Mouse (Mus musculus) ovary, adult 18-20 months (tissue): ENCODE measurements around the gene Extl1.
"Not testable (repeated sequence)": the region's sequence is repeated elsewhere in the genome, so short reads cannot be mapped to it uniquely, and the experiment has no call there.

ENCODE experiments used
- DNase-seq: peaks from one replicate; pipeline ENCODE4 v3.0.0; 2022; ENCODE audit warnings: low spot score, mixed read lengths

The Extl1 gene

DNA sequence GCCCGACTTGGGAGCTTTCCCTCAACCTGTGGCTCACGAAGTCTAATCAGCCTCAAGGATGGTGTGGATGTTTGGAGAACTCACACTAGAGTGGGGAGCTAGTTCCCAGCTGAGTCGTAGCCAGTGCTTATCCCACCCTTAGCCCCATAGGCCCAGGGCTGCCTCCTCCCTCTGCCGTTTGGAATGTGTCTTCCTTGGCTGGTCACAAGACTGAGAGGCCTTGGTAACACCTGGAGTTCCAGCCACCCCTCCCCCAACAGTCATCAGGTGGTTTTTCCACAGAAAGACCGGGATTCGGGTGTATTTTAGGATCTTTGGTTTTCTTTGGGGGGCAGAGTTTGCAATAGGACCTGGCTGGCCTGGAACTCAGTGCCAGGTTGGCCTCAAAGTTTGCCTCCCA, 33.0 kb downstream of the Extl1 start:
- no peak for DNase-seq

DNA sequence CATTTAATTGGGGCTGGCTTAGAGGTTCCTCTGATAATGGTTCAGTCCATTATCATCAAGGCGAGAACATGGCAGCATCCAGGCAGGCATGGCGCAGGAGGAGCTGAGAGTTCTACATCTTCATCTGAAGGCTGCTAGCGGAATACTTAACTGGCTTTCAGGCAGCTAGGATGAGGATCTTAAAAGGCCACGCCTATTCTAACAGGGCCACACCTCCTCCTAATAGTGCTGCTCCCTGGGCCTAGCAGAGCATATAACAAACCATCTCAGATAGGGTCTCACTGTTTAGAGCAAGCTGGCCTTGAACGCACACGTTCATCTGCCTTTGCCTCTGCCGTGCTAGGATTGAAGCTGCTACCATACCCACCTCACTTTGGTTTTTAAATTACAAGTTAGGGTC, 33.8 kb downstream of the Extl1 start:
- DNase-seq: no peak

DNA sequence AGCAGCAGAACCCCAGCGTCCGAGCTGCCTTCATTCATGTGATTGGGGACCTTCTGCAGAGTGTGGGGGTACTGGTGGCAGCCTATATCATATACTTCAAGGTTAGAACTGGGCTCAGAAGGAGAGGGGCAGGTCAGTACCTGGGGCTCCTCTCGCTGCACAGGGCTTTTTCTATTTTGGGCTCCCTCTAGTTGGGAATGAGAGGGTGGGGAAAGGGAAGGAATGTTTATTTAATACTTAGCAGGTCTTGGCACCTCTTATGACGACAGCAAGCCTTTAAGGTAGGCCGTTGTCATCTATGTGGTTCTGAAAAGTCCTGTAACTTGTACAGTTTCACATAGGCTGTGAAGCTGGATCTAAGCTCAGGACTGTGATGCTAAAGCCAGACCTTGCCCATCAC, 35.1 kb downstream of the Extl1 start:
- DNase-seq: no peak

DNA sequence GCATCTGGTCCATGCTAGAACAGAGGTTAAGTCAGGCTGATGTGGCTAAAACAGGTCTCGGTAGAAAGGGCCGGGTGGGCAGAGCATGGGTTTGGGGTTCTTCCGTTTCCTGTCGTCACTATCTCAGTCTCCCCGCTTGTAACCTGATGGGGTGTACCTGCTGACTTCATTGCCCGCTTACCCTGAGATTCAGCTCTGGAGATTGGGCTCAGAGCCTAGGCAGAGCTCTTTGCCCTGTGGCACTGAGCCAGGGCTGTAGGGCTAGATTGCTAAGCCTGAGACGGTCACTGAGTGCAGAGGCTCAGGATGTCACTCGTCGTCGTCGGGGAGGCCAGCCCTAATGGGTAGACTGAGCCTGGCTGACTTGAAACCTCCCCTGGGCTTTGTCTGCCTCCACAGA, 35.6 kb downstream of the Extl1 start:
- no peak for DNase-seq

DNA sequence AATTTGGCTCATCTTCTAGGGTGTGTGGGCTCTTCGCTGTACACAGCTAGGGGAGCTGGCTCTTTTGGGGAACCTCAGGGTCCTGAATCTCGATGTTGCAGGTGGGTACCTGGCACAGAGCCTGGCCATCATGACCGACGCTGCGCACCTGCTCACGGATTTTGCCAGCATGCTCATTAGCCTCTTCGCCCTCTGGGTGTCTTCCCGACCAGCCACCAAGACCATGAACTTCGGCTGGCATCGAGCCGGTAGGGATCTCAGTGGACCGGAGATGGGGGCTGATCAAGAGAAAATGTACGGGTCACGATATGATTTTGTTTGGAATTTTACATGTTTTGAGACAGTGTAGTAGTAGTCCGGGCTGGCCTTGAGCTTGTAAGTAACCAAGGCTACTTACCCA, 37.8 kb downstream of the Extl1 start:
- no peak for DNase-seq

- no peak for DNase-seq
These were observed 39.0 kb downstream of the Extl1 start for GRCm38 (mm10) chr4:134344620-134345019.

DNA sequence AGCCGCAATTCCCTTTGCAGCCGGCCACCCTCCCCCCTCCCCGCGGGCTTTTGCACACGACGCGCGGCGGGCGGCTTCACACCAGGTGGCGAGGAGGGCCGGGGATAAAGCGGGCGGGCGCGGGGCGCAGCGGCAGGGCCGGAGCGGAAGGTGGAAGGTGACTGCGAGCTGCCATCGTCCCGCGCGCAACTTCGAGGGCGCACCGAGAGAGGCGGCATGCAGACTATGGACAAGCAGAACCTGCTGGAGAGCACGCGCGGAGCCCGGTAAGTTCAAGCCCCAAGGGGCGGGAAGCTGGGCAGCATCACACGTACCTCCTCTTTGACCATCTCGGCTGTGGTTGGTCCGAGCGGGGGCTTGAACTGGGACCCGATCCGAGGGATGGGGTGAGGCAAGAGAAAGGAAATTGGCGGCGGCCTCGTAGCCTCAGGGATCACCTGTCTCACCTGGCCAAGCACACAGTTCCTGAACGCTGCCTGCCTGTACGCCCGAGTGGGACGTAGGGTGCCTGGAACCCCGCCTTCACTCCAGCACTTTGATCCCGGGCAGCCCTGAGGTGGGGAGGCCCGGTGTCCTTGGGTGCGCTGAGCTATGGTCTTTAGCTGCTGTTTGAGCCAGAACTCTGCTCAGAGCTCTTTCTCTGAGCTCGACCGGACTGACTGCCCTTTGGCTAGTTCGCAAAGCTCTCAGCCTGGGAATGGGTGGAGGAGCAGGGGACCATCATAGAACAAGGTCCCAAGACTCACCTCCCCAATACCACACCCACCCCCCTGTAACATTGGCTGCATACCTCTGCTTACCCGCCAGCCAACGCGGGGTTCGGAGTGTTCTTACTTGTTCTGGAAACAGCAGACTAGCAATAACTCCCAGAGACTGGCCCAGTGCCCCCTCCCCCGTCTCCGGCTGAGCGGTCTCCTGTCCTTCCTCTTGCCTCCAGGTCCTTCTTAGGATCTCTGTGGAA, 40.3 kb downstream of the Extl1 start, which contains the start of gene Slc30a2:
TSS of gene Slc30a2 (plus strand) at position 111 of the 961 bp plus-strand sequence.
- DNase-seq: no peak

DNA sequence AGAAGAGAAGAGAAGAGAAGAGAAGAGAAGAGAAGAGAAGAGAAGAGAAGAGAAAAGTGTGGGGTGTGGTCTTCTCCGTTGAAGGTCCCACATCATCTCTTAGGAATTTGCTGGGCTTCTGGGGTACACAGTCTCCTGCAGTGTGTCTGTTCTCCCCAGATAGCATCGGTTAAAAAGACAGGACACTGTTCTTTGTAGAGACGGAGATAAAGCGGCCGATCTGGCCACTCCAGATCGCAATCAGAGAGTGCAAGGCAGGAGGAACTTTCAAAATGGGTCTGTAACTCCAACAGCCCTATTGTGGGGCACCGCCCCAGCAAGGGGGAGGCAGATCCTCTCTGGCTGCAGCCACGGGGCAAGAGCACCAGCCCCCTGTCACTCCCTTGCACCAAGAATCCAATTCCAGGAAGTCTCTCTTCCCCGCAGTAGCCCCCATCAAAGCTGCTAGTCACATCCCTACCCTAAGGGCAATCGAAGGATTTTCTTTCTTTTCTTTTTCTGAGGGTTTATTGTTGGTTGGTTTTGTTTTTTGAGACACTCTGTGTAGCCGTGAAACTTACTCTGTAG, 41.4 kb downstream of the Extl1 start:
- no peak for DNase-seq

- DNase-seq: not testable (repeated sequence)
These were observed 42.4 kb downstream of the Extl1 start for GRCm38 (mm10) chr4:134341231-134341630.

- DNase-seq: no peak
These were observed 53.4 kb downstream of the Extl1 start for GRCm38 (mm10) chr4:134330281-134330680.

DNA sequence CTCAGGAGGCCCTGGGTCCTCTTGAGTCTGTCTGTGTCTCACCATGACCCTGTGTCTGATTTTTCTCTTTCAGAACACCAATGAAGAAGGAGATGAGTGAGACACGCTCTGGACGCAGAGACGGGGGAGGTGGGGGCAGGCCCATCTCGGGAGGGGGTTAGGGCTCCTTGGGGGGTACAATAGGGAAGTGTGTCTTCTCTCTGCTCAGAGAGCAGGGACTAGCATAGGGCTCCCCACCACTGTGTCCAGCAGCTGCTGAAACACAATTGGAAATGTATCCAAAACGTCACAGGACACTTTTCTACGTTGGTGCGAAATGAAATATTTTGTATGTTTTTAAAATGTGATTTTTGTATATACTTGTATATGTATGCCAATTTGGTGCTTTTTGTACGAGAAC, 54.8 kb downstream of the Extl1 start:
- no peak for DNase-seq

- no peak for DNase-seq
These were observed 55.5 kb downstream of the Extl1 start for GRCm38 (mm10) chr4:134328151-134328550.

DNA sequence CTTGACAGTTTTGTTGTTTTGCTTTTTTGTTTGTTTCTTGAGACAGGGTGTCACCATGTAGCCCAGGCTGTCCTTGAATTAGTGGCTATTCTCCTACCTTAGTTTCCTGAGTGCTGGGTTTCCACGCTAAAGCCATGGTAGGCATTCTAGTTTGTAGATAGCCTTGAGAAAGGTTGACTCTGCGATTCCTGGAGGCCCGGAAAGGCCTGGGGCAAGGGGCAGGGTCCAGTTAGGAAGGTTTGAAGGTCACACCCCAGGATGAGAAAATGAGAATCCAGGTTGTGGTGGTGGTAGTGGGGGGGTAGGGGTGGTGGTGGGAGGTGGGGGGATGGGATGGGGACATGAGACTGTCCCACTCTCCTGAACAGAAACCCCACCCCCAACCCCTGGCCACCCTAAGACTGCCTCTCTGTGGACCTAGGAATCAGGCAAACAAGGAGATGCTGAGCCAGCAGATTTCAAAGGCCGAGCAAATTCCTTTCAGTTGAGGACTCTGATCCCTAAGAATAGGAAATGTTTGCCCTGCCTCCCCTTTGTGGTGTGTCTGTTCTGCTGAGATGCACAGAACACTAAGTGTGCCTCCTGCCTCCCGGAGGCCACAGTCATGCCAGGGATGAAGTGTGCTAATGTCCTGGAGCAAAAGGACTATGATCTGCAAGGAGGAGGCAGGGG, 56.7 kb downstream of the Extl1 start:
- no peak for DNase-seq

- DNase-seq: no peak
These were observed 59.0 kb downstream of the Extl1 start for GRCm38 (mm10) chr4:134324655-134325054.

- DNase-seq: no peak
These were observed 62.1 kb downstream of the Extl1 start for GRCm38 (mm10) chr4:134321524-134321923.

DNA sequence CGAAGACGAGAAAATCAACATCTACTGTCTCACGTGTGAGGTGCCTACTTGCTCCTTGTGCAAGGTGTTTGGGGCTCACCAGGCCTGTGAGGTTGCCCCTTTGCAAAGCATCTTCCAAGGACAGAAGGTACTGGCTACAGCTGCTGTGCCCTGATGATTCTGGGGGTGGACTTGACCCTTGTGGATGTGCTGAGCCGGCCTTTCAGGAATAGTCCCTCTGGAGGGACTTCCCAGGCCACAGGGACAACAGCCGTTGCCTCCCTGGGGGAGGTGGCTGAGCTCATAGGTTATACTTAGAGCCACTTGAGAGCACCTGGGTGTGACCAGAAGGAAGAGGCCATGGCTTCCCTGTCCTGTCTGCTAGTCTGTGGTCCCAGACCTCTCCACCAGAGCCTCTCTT, 64.0 kb downstream of the Extl1 start:
- DNase-seq: no peak

DNA sequence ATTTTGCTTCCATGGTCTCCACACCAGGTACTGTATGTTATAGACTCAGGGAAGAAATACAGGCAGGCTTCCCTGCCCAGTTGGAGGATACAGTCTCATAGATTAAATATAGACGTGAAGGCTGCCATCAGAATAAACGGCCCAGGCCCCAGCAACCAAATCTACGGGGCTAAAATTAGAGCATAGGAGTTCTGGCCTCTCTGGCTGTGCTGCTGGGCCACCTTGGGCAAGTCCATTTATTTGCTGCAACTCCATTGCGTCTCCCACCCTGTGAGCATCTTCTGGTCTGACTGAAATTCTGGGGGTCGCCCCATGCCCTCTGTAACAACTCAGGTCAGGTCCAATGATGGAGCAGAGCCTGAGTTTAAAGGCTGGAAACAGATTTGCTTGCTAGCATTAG, 64.6 kb downstream of the Extl1 start:
- no peak for DNase-seq

- no peak for DNase-seq
These were observed 67.3 kb downstream of the Extl1 start for GRCm38 (mm10) chr4:134316390-134316789.

DNA sequence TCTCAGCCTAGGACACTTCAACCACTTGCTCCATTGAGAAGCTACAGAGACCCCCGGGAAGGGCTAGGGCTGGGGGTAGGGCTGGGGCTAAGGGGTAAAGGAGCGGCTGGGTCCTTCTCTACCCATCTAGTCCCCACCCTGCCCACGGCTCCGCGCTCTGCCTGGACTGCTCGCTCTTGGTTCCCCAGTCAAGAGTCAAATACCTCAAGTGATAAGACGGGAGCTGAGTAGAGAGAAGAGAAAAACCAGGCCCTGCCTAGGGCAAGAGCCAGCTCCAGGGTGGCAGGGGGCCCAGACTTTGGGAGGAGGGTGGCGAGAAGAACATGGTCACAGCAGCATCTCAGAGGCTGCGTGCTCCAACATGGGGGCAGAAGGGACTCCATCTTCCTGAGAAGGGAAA, 68.2 kb downstream of the Extl1 start:
- DNase-seq: no peak

DNA sequence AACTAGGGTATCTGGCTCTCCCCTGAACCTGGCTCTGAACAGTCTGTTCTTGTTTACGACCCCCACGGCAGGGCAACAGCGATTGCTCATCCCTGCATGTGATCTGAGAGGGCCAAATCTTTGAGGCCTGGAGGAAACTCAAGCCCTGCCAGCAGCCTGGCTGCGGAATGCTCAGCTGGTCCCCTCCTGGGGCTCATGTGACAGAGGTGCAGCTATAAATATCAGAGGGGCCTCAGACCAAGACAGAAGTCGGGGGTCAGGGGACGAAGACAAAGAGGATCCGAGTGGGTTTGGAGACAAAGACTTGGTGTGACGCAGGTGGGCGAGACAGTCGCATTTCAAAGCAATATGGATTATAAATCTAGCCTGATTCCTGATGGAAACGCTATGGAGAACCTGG, 68.8 kb downstream of the Extl1 start, which contains the start of gene Trim63:
TSS of gene Trim63 (plus strand) at position 245 of the 400 bp plus-strand sequence.
- DNase-seq: no peak

- DNase-seq: no peak
These were observed 69.5 kb downstream of the Extl1 start for GRCm38 (mm10) chr4:134314081-134314655.

- DNase-seq: no peak
These were observed 70.7 kb downstream of the Extl1 start for GRCm38 (mm10) chr4:134312901-134313300.
